Mouse (Mus musculus) kidney, postnatal 36 days (tissue): Measurements from ENCODE around the gene Prkce.

Experiments used
- DNase-seq, 2 experiments: peaks; one replicate each; pipeline ENCODE4 v3.0.0; 2021 to 2022; ENCODE audit warnings: mixed read lengths in 2 of 2

Prkce gene

GRCm38 (mm10) chr17:86529003-86529402 lies 361.4 kb downstream of the Prkce start:
- DNase-seq, result no peak

- no peak for DNase-seq
Observed at GRCm38 (mm10) chr17:86529411-86529810, 361.8 kb downstream of the Prkce start.

- no peak for DNase-seq
Observed at GRCm38 (mm10) chr17:86531231-86531630, 363.6 kb downstream of the Prkce start.

GRCm38 (mm10) chr17:86532783-86533548 lies 365.4 kb downstream of the Prkce start:
- peak; percentile 49 to 69 for DNase-seq

DNA sequence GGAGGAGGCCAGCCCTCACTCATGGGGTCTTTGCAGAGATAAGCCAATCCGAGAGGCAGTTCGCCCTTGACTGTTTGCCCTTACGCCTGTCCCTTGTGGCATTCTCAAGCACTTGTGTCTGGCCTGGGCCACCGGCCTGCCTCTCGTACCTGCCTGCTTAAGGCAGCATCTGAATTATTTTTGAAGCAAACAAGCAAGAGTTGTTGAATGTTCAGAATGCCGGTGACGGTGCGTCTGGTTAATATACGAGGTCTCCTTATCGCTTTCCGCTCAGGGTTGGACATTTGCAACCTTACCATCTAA lies 365.9 kb downstream of the Prkce start:
- DNase-seq, result no peak

GRCm38 (mm10) chr17:86535096-86535495 lies 367.5 kb downstream of the Prkce start:
- peak; percentile 36 to 39 for DNase-seq

DNA sequence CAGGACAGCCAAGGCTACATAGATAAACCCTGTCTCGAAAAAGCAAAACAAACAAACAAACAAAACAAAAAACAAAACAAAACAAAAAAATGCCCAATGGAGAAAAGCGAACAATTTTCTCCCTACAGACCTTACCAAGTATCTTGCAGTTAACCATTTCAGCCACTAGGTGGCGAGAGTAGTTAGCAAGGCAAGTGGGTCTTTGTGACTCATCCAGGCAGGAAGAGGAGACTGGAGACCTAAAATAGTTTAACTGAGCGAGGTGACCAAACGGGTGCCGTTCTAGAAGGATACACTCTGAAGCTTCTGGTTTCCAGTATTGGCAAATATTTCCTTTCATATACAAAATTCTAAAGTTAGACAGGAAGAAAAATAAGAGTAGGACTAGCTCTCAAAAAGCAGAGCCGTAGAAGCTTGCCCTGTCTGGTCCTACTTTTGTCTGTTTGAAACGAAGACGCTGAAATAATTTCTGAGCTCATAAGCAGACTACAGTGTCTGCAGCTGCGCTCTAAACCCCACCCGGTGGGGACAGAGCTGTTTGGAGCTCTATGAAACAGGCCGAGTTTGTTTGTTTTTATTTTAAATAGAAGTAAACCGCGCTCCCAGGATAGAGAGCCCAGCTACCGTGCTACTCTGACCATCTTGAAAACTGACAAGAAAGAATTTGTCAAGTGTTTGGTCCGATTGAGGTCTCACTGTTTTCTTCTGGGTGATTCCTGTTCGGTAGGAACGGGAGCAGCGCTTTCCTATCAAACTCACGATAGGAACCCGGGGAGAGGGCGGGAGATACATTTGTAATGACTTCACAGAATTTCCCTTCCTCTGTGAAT lies 368.5 kb downstream of the Prkce start:
- DNase-seq, result peak; percentile 88 to 90

GRCm38 (mm10) chr17:86539881-86540430 lies 372.4 kb downstream of the Prkce start:
- DNase-seq, result peak; percentile 36 to 53

GRCm38 (mm10) chr17:86546529-86546928 lies 378.9 kb downstream of the Prkce start:
- DNase-seq, result no peak

GRCm38 (mm10) chr17:86549128-86549527 lies 381.5 kb downstream of the Prkce start:
- DNase-seq, result peak; percentile 42 to 61

DNA sequence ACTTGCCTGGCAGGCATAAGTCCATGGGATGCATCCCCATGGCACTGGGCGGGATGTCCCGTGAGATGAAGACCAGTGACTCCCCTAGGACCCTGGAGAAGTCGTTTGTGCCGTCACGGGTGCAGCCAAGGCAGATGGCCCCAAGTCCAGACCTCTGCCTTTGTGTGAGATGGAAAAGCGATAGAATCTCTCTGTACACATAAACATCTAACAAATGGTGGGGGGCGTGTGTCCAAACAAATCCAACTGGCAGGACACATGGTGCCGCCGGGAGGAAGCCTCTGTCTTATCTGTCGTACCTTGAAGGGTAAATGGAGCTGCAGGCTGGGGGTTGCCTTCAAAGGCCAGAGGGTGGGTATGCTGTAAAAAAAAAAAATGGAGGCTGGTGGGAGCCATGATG lies 384.0 kb downstream of the Prkce start:
- no peak for DNase-seq

- no peak for DNase-seq
Observed at GRCm38 (mm10) chr17:86551995-86552394, 384.4 kb downstream of the Prkce start.

- peak; percentile 69 to 78 for DNase-seq
Observed at GRCm38 (mm10) chr17:86559206-86559891, 391.8 kb downstream of the Prkce start.

DNA sequence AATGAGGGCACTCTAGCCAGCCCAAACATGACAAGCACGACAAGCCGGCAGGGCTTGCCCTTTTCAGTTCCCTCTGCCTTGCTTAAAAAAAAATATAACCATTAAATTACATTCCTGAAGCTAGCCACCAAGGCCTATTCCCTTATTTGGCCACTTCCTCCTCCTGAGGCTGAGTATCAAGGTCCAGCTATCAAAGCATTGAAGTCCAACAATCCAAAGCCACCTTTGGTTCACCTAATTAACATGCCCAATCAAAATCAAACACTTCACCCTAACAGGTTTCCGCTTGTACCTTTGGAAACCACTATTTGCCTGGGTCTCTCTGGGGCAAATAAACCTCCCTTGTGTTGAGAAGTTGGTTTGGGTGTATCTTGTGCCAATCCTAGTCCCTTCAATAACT lies 392.9 kb downstream of the Prkce start:
- peak; percentile 10 to 18 for DNase-seq

DNA sequence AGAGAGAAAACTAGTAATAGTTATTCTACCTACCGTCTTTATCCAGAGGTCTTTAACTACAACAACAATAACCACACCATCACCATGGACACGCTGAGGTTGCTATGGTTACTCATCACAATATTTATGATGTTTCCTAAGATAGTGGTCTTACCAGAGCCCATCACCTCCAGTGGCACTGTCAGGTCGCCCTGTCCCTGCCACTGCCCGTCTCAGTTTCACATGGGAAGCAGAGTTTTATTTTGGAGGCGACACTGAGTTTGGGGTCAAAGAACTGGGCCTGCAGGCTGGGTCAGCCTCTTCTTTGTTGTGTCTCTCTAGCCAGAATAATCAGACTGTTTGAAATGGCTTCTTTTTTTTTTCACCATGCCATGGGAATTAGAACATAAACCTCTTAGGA lies 402.9 kb downstream of the Prkce start:
- no peak for DNase-seq

- DNase-seq, result no peak
Observed at GRCm38 (mm10) chr17:86571266-86571665, 403.7 kb downstream of the Prkce start.

DNA sequence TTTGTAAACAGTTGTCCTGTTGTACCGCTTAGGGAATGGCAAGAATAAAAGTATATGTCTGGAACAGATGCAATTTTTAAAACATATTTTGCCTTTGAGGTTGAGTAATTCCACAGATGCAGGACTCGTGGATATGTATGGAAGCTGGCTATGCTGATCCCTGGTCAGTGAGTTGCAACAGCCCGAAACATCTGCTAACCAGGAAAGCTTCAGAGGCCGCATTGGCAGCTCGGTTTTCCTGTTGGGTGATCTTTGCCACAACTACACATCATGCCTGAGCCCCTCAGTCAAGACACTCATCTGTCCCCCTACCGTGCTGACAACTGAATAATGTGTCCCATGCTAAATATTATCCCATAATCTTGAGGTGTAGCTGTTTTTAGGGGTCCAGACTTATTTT lies 404.6 kb downstream of the Prkce start:
- no peak for DNase-seq

GRCm38 (mm10) chr17:86572576-86572975 lies 405.0 kb downstream of the Prkce start:
- DNase-seq, result peak; percentile 39 to 58

GRCm38 (mm10) chr17:86573596-86574248 lies 406.1 kb downstream of the Prkce start:
- DNase-seq, result no peak

GRCm38 (mm10) chr17:86580724-86581123 lies 413.1 kb downstream of the Prkce start:
- no peak for DNase-seq

- no peak for DNase-seq
Observed at GRCm38 (mm10) chr17:86582341-86582740, 414.8 kb downstream of the Prkce start.

- no peak for DNase-seq
Observed at GRCm38 (mm10) chr17:86586441-86586840, 418.9 kb downstream of the Prkce start.
